Mouse (Mus musculus): Measurements from ENCODE around the gene Snd1. TPM values are rescaled to one million over a fixed set of nuclear protein-coding genes. Genes with fewer than 3 reads are reported as not detected.

Snd1 gene
- polyA plus RNA-seq, 1 experiment: 190 TPM

- H3ac ChIP-seq (ENCODE audit: control insufficient read depth, insufficient read length): no peak overlapping the region
- H3K4me2 ChIP-seq (ENCODE audit: low read depth): no peak overlapping the region
- TF ChIP-seq MYOD1 (IDR thresholded peaks at IDR 0.05; ENCODE audit: control insufficient read depth in 1 of 3, insufficient read length in 2 of 3, low read depth in 2 of 3) (no peak), POLR2AphosphoS2 (IDR thresholded peaks at IDR 0.05; ENCODE audit: insufficient read length, low read depth) (no peak), REST (IDR thresholded peaks at IDR 0.05; ENCODE audit: insufficient read depth, insufficient read length) (no peak), TCF12 (IDR thresholded peaks at IDR 0.05; ENCODE audit: insufficient read depth, poor library complexity, severe bottlenecking) (no peak), E2F4 (IDR thresholded peaks at IDR 0.05; ENCODE audit: insufficient read depth) (no peak), MAX (IDR thresholded peaks at IDR 0.05; ENCODE audit: low read depth) (no peak), USF1 (IDR thresholded peaks at IDR 0.05; ENCODE audit: low read depth) (no peak), TCF3 (IDR thresholded peaks at IDR 0.05; ENCODE audit: insufficient read length, low read depth) (no peak), MYOG (IDR thresholded peaks at IDR 0.05; ENCODE audit: control insufficient read depth in 1 of 3, insufficient read depth in 1 of 3, insufficient read length in 2 of 3, low read depth in 2 of 3) (no peak), SRF (IDR thresholded peaks at IDR 0.05; ENCODE audit: control insufficient read depth, insufficient read length, low read depth) (no peak)
- H3K79me2 ChIP-seq (ENCODE audit: control insufficient read depth, insufficient read depth): no peaks in the 10 kb centered on the region
- no peaks in the 10 kb centered on the region for H3K36me3 ChIP-seq (ENCODE audit: control insufficient read depth, insufficient read depth)
- no peak overlapping the region for H3K4me3 ChIP-seq
- H3K27me3 ChIP-seq (ENCODE audit: control insufficient read depth, insufficient read depth, insufficient read length): peaks cover 14% of the 10 kb centered on the region
Observed at GRCm38 (mm10) chr6:28947254-28947653, 472.3 kb downstream of the Snd1 start.

GRCm38 (mm10) chr6:28949269-28949668 is 474.3 kb downstream of the Snd1 start:
- Histone ChIP-seq H3K27me3 (ENCODE audit: control insufficient read depth, insufficient read depth, insufficient read length) (peaks cover 14% of the 10 kb centered on the region), H3K4me2 (ENCODE audit: low read depth) (no peak overlapping the region), H3K4me3 (no peak overlapping the region), H3ac (ENCODE audit: control insufficient read depth, insufficient read length) (no peak overlapping the region), H3K79me2 (ENCODE audit: control insufficient read depth, insufficient read depth) (no peaks in the 10 kb centered on the region), H3K36me3 (ENCODE audit: control insufficient read depth, insufficient read depth) (no peaks in the 10 kb centered on the region)
- TF ChIP-seq MYOD1 (IDR thresholded peaks at IDR 0.05; ENCODE audit: control insufficient read depth in 1 of 3, insufficient read length in 2 of 3, low read depth in 2 of 3) (no peak), CEBPB (IDR thresholded peaks at IDR 0.05; ENCODE audit: insufficient read depth, poor library complexity, severe bottlenecking) (no peak), POLR2A (IDR thresholded peaks at IDR 0.05; ENCODE audit: insufficient read length, low read depth) (no peak), MYOG (IDR thresholded peaks at IDR 0.05; ENCODE audit: control insufficient read depth in 1 of 3, insufficient read depth in 1 of 3, insufficient read length in 2 of 3, low read depth in 2 of 3) (no peak), TCF12 (IDR thresholded peaks at IDR 0.05; ENCODE audit: insufficient read depth, poor library complexity, severe bottlenecking) (no peak), REST (IDR thresholded peaks at IDR 0.05; ENCODE audit: insufficient read depth, insufficient read length) (no peak), E2F4 (IDR thresholded peaks at IDR 0.05; ENCODE audit: insufficient read depth) (no peak), MAX (IDR thresholded peaks at IDR 0.05; ENCODE audit: low read depth) (no peak), USF1 (IDR thresholded peaks at IDR 0.05; ENCODE audit: low read depth) (no peak), TCF3 (IDR thresholded peaks at IDR 0.05; ENCODE audit: insufficient read length, low read depth) (no peak)

GRCm38 (mm10) chr6:28955581-28955980 is 480.6 kb downstream of the Snd1 start:
- no peaks in the 10 kb centered on the region for H3K27me3 ChIP-seq (ENCODE audit: control insufficient read depth, insufficient read depth, insufficient read length)
- no peaks in the 10 kb centered on the region for H3K79me2 ChIP-seq (ENCODE audit: control insufficient read depth, insufficient read depth)
- no peaks in the 10 kb centered on the region for H3K36me3 ChIP-seq (ENCODE audit: control insufficient read depth, insufficient read depth)
- no peak overlapping the region for H3K4me2 ChIP-seq (ENCODE audit: low read depth)
- TF ChIP-seq USF1 (IDR thresholded peaks at IDR 0.05; ENCODE audit: low read depth): no peak
- TF ChIP-seq SRF (IDR thresholded peaks at IDR 0.05; ENCODE audit: control insufficient read depth, insufficient read length, low read depth): no peak
- TF ChIP-seq POLR2A (IDR thresholded peaks at IDR 0.05; ENCODE audit: insufficient read length, low read depth): no peak
- no peak for TF ChIP-seq E2F4 (IDR thresholded peaks at IDR 0.05; ENCODE audit: insufficient read depth)
- no peak for TF ChIP-seq CEBPB (IDR thresholded peaks at IDR 0.05; ENCODE audit: insufficient read depth, poor library complexity, severe bottlenecking)
- no peak for TF ChIP-seq TCF12 (IDR thresholded peaks at IDR 0.05; ENCODE audit: insufficient read depth, poor library complexity, severe bottlenecking)
- no peak for TF ChIP-seq MAX (IDR thresholded peaks at IDR 0.05; ENCODE audit: low read depth)
- no peak for TF ChIP-seq MYOG (IDR thresholded peaks at IDR 0.05; ENCODE audit: control insufficient read depth in 1 of 3, insufficient read depth in 1 of 3, insufficient read length in 2 of 3, low read depth in 2 of 3)
- no peak for TF ChIP-seq TCF3 (IDR thresholded peaks at IDR 0.05; ENCODE audit: insufficient read length, low read depth)
- H3K4me3 ChIP-seq: no peak overlapping the region
- no peak overlapping the region for H3ac ChIP-seq (ENCODE audit: control insufficient read depth, insufficient read length)

GRCm38 (mm10) chr6:28957486-28957885 is 482.5 kb downstream of the Snd1 start:
- H3K27me3 ChIP-seq (ENCODE audit: control insufficient read depth, insufficient read depth, insufficient read length): peaks cover 2% of the 10 kb centered on the region
- H3K4me3 ChIP-seq: no peak overlapping the region
- H3K79me2 ChIP-seq (ENCODE audit: control insufficient read depth, insufficient read depth): no peaks in the 10 kb centered on the region
- H3K4me2 ChIP-seq (ENCODE audit: low read depth): no peak overlapping the region
- TF ChIP-seq MYOD1 (IDR thresholded peaks at IDR 0.05; ENCODE audit: control insufficient read depth in 1 of 3, insufficient read length in 2 of 3, low read depth in 2 of 3) (no peak), TCF3 (IDR thresholded peaks at IDR 0.05; ENCODE audit: insufficient read length, low read depth) (no peak), MYOG (IDR thresholded peaks at IDR 0.05; ENCODE audit: control insufficient read depth in 1 of 3, insufficient read depth in 1 of 3, insufficient read length in 2 of 3, low read depth in 2 of 3) (no peak), E2F4 (IDR thresholded peaks at IDR 0.05; ENCODE audit: insufficient read depth) (no peak), POLR2AphosphoS2 (IDR thresholded peaks at IDR 0.05; ENCODE audit: insufficient read length, low read depth) (no peak), TCF12 (IDR thresholded peaks at IDR 0.05; ENCODE audit: insufficient read depth, poor library complexity, severe bottlenecking) (no peak), CEBPB (IDR thresholded peaks at IDR 0.05; ENCODE audit: insufficient read depth, poor library complexity, severe bottlenecking) (no peak), MAX (IDR thresholded peaks at IDR 0.05; ENCODE audit: low read depth) (no peak), POLR2A (IDR thresholded peaks at IDR 0.05; ENCODE audit: insufficient read length, low read depth) (no peak), USF1 (IDR thresholded peaks at IDR 0.05; ENCODE audit: low read depth) (no peak), REST (IDR thresholded peaks at IDR 0.05; ENCODE audit: insufficient read depth, insufficient read length) (no peak), SRF (IDR thresholded peaks at IDR 0.05; ENCODE audit: control insufficient read depth, insufficient read length, low read depth) (no peak)
- no peak overlapping the region for H3ac ChIP-seq (ENCODE audit: control insufficient read depth, insufficient read length)
- H3K36me3 ChIP-seq (ENCODE audit: control insufficient read depth, insufficient read depth): no peaks in the 10 kb centered on the region

- Histone ChIP-seq H3K4me3 (no peak overlapping the region), H3K4me2 (ENCODE audit: low read depth) (no peak overlapping the region)
- no peak for TF ChIP-seq CEBPB (IDR thresholded peaks at IDR 0.05; ENCODE audit: insufficient read depth, poor library complexity, severe bottlenecking)
- TF ChIP-seq MYOD1 (IDR thresholded peaks at IDR 0.05; ENCODE audit: control insufficient read depth in 1 of 3, insufficient read length in 2 of 3, low read depth in 2 of 3): no peak
- TF ChIP-seq E2F4 (IDR thresholded peaks at IDR 0.05; ENCODE audit: insufficient read depth): no peak
- no peak for TF ChIP-seq MAX (IDR thresholded peaks at IDR 0.05; ENCODE audit: low read depth)
- no peak for TF ChIP-seq TCF3 (IDR thresholded peaks at IDR 0.05; ENCODE audit: insufficient read length, low read depth)
- TF ChIP-seq POLR2A (IDR thresholded peaks at IDR 0.05; ENCODE audit: insufficient read length, low read depth): no peak
- no peak for TF ChIP-seq MYOG (IDR thresholded peaks at IDR 0.05; ENCODE audit: control insufficient read depth in 1 of 3, insufficient read depth in 1 of 3, insufficient read length in 2 of 3, low read depth in 2 of 3)
- TF ChIP-seq POLR2AphosphoS2 (IDR thresholded peaks at IDR 0.05; ENCODE audit: insufficient read length, low read depth): no peak
- no peak for TF ChIP-seq TCF12 (IDR thresholded peaks at IDR 0.05; ENCODE audit: insufficient read depth, poor library complexity, severe bottlenecking)
- TF ChIP-seq SRF (IDR thresholded peaks at IDR 0.05; ENCODE audit: control insufficient read depth, insufficient read length, low read depth): no peak
- no peak for TF ChIP-seq USF1 (IDR thresholded peaks at IDR 0.05; ENCODE audit: low read depth)
- no peak for TF ChIP-seq REST (IDR thresholded peaks at IDR 0.05; ENCODE audit: insufficient read depth, insufficient read length)
Observed at GRCm38 (mm10) chr6:28963178-28963577, 488.2 kb downstream of the Snd1 start.

More at GRCm38 (mm10) chr6:28963178-28963577, 488.2 kb downstream of the Snd1 start:
- Histone ChIP-seq H3ac (ENCODE audit: control insufficient read depth, insufficient read length) (no peak overlapping the region), H3K27me3 (ENCODE audit: control insufficient read depth, insufficient read depth, insufficient read length) (peaks cover 27% of the 10 kb centered on the region), H3K79me2 (ENCODE audit: control insufficient read depth, insufficient read depth) (no peaks in the 10 kb centered on the region), H3K36me3 (ENCODE audit: control insufficient read depth, insufficient read depth) (no peaks in the 10 kb centered on the region)

Data from myocyte (in vitro differentiated cells).